Mouse (Mus musculus) erythroblast, embryonic 14.5 days (primary cell): ENCODE data around the gene Rgs3.

Source experiments
- GATA1 ChIP-seq: IDR thresholded peaks from 2 replicates; pipeline ENCODE4 v1.6.1; 2012; ENCODE audit warnings: low read length, inconsistent platforms, mixed read lengths
- TAL1 ChIP-seq: IDR thresholded peaks from 3 replicates; pipeline ENCODE4 v1.6.1; 2012; ENCODE audit warnings: low read length, inconsistent platforms, mixed read lengths

- TF ChIP-seq GATA1 = no peak
- no peak for TF ChIP-seq TAL1
Measured at GRCm38 (mm10) chr4:62744985-62745638, 185.5 kb downstream of the Rgs3 start.
